Mouse (Mus musculus) liver, embryonic 14 days (tissue): ENCODE data around the gene Prss33. TPM values are rescaled to one million over a fixed set of nuclear protein-coding genes. Genes with fewer than 3 reads are reported as not detected.

Source experiments
- polyA plus RNA-seq: library from polyadenylated mRNA; depleted of rRNA; stranded (reverse); fragments of >200 nt; gene quantifications from 2 replicates; pipeline ENCODE4 v1.2.3, GENCODE M21; 2012; rRNA removed

The Prss33 gene
- polyA plus RNA-seq = not detected in 2 replicates

DNA sequence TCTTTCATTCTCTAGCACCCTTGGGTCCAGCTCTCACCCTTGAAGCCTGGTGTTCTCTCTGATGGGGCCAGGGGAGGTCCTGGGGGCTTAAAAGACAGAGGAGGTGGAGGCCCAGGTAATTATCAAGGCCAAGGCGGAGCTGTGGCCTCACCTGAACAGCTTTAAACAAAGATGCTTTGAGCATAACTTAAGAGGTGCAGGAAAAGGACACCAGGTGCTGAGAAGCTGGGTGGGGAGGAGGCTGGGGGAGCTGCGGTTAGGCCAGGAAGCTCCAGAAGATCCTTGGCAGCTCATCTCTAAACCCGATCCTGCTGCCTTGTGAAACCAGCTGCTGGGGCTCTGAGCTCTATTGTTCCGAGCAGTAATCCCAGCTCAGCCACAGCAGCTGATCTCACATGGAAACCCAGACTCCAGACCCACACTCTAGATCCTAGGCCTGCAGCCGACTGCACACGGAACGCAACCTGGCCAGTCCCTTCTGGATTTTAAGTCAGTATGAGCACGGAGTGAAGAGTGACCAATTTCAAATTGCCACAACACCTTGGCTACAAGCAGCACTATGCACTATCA is at the start of gene Prss33:
Gene Prss33 (minus strand): TSS at position 51 of the 570 bp plus-strand sequence.

DNA sequence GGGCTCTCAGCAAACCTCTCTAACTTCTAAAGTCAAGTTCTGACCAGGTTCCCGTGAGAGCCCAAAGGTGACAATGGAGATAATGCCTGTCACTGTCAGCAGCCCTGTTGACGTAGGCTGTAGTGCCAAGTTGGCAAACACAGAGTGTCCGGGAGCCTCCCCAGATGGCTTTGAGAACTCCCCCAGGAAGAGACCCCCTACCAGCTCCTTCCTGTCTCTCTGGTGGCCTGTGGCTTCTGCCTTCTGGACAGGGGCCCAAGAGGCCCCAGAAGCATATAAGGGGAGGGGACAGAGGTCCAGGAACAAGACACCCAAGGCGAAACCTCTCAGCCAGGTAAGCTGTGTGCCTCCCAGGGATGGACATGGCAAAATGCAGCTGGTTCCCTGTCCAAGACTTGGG is 44.7 kb upstream of the Prss33 start, which contains the start of the genes Dcpp1 and Dcpp2:
Gene Dcpp1 (plus strand): TSS at position 301 of the 400 bp plus-strand sequence.
Gene Dcpp2 (plus strand): TSS at position 305 of the 400 bp plus-strand sequence.

DNA sequence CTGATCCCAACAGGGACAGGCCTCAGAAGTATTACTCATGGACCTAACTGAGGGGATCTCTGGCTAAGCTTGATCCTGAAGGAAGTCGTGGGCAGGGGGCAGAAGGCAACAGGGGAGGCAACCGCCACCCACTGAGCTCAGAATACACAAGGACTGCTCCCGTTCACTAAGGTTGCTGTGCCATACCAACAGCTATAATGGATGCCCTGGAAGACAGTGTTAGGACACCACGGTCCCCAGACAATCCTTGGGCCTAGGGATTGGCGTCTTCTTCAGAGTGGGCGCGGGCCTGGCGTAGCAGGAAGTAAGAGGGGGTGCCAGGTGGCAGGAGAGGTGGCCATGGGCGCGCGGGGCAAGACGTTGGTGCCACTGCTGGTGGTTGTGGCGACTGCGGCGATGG is 31.9 kb upstream of the Prss33 start, which contains the start of gene Prss21:
Gene Prss21 (plus strand): TSS at position 301 of the 400 bp plus-strand sequence.

DNA sequence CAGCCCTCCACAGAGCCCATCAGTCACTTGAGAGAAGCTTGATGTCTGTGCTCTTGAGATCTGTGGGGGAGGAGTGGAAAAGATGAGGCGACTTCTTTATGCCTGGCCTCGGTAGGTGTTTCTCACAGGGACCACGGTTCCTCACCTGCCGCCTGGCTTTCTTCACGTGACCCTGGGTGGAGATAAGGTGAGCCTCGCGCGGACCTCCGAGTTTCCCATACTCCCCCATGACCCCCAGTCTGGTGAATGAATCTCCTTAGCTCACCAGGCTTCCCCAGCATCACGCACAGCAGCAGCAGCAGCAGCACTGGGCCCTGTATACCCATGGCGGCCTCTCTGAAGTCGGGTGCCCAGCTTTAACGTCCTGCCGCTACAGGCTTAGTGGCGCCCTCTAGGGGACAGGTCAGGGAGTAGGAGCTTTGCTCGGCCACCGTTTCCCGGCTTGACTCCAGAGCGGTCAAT is 8.0 kb upstream of the Prss33 start, which contains the start of the genes Prss32 and Prss41:
Gene Prss32 (plus strand): TSS at position 44 of the 462 bp plus-strand sequence.
Gene Prss41 (minus strand): TSS at position 361 of the 462 bp plus-strand sequence.

DNA sequence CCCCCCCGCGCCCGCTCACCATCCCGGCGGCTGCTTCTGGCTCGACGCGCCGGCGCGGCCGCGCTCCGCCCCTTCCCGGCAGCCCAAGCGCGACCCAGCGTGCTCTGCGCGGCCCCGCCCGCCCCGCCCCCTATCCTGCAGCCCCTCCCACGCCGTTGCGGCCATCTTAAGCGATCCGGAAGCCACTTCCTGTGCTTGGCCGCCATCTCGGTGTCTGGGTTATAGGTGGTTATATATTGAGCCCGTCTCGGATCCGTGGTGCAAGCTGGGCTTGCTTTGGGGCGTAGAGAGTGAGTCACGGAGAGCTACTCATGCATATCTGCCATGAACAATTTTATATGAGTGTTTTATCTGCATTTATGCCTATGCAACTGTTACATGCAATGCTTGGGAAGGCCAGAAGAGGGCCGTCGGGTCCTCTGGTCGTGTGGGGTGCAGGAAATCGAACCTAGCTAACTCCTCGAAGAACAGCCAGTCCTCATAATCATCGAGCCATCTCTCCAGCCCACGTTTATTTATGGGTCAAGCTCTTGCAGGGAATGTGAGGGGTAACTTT is 6.7 kb downstream of the Prss33 start, which contains the start of gene Elob:
Gene Elob (minus strand): TSS at position 73 of the 556 bp plus-strand sequence.

DNA sequence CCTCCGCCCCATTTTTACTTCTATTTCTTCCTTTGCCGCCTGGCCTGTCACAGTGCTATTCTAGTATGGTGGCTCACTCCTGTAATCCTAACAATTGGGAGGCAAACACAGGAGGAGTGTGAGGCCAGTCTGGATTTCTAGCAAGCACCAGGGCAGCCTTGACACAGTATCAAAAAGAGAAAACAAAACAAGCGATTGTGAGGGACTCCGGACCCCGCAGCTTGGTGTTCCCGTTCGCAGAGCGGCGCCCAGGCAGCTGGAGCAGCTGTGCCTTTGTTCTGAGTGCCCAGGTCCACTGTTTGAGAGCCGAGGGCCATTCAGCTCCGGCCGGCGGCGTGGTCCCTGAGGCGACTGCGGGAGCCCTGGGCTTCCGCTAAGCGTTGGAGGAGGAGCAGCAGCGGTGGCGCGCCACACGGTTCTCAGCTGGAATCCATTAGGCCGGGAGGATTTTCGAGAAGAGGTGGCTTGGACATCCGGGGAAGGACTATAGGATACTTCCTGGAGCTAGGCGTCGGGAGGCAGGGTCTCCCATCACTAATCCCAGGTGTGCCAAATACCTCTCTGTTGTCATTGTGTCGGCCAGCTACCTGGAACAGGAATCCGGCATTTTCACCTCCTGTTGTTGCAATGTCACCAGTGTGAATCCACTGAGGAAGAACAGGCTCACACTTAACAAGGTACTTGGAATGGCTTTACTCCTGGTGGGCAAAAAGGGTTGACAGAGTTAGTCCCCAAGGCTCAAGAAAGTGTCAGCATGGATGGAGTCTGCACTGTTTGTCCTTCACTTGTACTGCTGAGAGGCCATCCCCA is 45.4 kb downstream of the Prss33 start, which contains the start of gene Srrm2:
Gene Srrm2 (plus strand): TSS at position 264 of the 810 bp plus-strand sequence.

DNA sequence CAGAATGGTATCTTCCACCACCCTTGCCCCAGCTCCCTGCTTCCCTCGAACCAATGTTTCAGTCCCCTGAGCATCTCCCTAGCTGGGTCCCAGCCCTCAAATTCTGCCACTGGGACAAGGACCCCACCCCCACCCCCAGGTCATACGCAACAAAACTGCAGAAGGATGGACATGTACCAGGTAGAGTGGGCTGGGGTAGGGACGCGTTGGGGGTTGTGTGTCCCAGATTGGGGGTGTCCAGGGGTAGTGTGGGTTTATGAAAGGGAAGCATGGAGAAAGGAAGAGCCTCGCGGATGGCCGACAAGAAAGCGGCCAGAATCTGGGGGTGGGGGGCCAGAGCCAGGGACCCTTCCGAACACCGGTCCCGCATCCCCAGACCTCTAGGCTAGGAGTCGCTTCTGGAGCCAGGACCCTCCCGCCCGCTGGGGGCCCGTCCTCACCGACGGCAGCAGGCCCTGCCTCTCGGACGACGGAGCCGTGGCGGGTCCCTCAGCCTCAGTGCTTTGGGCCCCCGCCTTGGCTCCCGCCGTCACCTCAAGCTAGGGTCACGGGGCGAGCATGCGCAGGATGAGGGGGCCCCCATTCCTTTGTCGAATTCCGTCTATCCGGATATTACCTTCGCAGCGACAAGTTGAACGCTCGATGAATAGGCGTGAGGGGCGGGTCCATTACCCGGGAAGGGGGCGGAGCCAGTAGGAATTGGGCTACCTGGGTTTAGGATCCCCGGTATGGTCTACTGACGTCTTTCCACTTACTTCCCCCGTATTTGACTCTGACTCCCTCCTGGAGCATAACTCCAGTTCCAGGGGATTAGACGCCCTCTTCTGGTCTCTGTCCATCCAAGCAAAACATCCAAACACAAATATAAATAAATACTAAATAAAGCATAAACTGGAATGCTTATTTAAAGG is 50.0 kb downstream of the Prss33 start, which contains the start of gene Flywch2:
Gene Flywch2 (minus strand): TSS at position 521 of the 911 bp plus-strand sequence.

Other genes starting within 250 kb of the Prss33 start
- 1.7 TPM in 2 replicates for gene Zfp13, start 236.6 kb downstream of the Prss33 start, polyA plus RNA-seq
- gene Zscan10, start 235.2 kb downstream of the Prss33 start, polyA plus RNA-seq = 0.03 TPM in 1 of 2 replicates, not detected in the other
- 0.10 and 0.12 TPM in 2 replicates for gene Mmp25, start 190.8 kb downstream of the Prss33 start, polyA plus RNA-seq
- gene Bicdl2, start 175.6 kb downstream of the Prss33 start, polyA plus RNA-seq = 0.03 TPM in 1 of 2 replicates, not detected in the other
- gene Hcfc1r1, start 162.5 kb downstream of the Prss33 start, polyA plus RNA-seq = 11.5 and 12.4 TPM in 2 replicates
- gene Thoc6, start 162.2 kb downstream of the Prss33 start, polyA plus RNA-seq = 16.5 and 18.5 TPM in 2 replicates
- gene Tnfrsf12a, start 158.6 kb downstream of the Prss33 start, polyA plus RNA-seq = 1.6 and 1.8 TPM in 2 replicates
- 0.38 and 0.81 TPM in 2 replicates for gene Cldn6, start 156.8 kb downstream of the Prss33 start, polyA plus RNA-seq
- gene Cldn9, start 152.0 kb downstream of the Prss33 start, polyA plus RNA-seq = not detected in 2 replicates
- gene 1520401A03Rik, start 113.3 kb downstream of the Prss33 start, polyA plus RNA-seq = 0.02 and 0.03 TPM in 2 replicates
- gene Pkmyt1, start 109.7 kb downstream of the Prss33 start, polyA plus RNA-seq = 24.8 and 29.8 TPM in 2 replicates
- 3.6 and 3.8 TPM in 2 replicates for gene Paqr4, start 95.2 kb downstream of the Prss33 start, polyA plus RNA-seq
- 0.07 TPM in 1 of 2 replicates, not detected in the other for gene Kremen2, start 90.2 kb downstream of the Prss33 start, polyA plus RNA-seq
- gene Flywch1, start 64.5 kb downstream of the Prss33 start, polyA plus RNA-seq = 3.9 and 4.2 TPM in 2 replicates
- gene Flywch2, start 50.0 kb downstream of the Prss33 start, polyA plus RNA-seq = 0.78 and 0.93 TPM in 2 replicates
- gene Srrm2, start 45.5 kb downstream of the Prss33 start, polyA plus RNA-seq = 104 and 131 TPM in 2 replicates
- gene Elob, start 6.9 kb downstream of the Prss33 start, polyA plus RNA-seq = 283 and 297 TPM in 2 replicates
- not detected in 2 replicates for gene Prss32, start 7.8 kb upstream of the Prss33 start, polyA plus RNA-seq
- gene Prss41, start 8.1 kb upstream of the Prss33 start, polyA plus RNA-seq = 0.11 and 0.14 TPM in 2 replicates
- gene Prss21, start 32.0 kb upstream of the Prss33 start, polyA plus RNA-seq = not detected in 2 replicates
- not detected in 2 replicates for gene Dcpp1, start 44.8 kb upstream of the Prss33 start, polyA plus RNA-seq
- not detected in 2 replicates for gene Dcpp2, start 44.8 kb upstream of the Prss33 start, polyA plus RNA-seq
- not detected in 2 replicates for gene Dcpp3, start 81.4 kb upstream of the Prss33 start, polyA plus RNA-seq
- 0.02 TPM in 1 of 2 replicates, not detected in the other for gene Sbp, start 105.6 kb upstream of the Prss33 start, polyA plus RNA-seq
- not detected in 2 replicates for gene Sbpl, start 119.2 kb upstream of the Prss33 start, polyA plus RNA-seq
- 0.06 and 0.09 TPM in 2 replicates for gene Prss30, start 144.5 kb upstream of the Prss33 start, polyA plus RNA-seq
- gene Prss22, start 162.0 kb upstream of the Prss33 start, polyA plus RNA-seq = 0.05 TPM in 1 of 2 replicates, not detected in the other
- gene Prss27, start 202.1 kb upstream of the Prss33 start, polyA plus RNA-seq = 0.10 TPM in 1 of 2 replicates, not detected in the other
- gene Kctd5, start 237.4 kb upstream of the Prss33 start, polyA plus RNA-seq = 9.7 and 11.2 TPM in 2 replicates